Mouse (Mus musculus): ENCODE data around the gene Rasd1. TPM values are rescaled to one million over a fixed set of nuclear protein-coding genes. Genes with fewer than 3 reads are reported as not detected.

The Rasd1 gene
- total and polyA plus RNA-seq, 2 experiments from 2014 or later: 1.2 to 3.6 TPM

DNA sequence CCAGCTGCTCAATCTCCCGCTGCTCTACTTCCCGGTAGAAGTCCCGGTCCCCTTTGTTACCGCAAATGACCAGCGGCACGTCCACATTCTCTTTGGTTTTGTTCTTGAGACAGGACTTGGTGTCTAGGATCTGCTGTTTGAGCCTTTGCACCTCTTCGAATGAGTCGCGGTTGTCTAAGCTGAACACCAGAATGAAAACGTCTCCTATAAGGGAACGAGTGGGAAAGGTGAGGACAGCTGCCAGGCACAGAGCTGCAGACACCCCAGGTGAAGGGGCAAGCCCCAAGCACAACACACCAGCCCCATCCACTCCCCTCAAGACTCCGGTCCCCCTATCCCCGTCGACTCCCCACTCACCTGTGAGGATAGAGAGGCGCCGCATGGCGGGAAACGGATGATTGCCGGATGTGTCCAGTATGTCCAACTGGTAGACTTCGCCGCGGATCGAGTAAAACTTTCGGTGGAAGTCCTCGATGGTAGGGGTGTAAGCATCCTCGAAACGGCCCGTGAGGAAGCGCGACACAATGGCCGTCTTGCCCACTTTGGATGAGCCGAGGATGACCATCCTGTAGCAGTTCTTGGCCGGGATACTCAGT, 483 bp downstream of the Rasd1 start:
- Histone ChIP-seq H3K4me2 (ENCODE audit: low read depth, low read length, poor library complexity, severe bottlenecking) (peak overlapping the region; percentile 89), H3K27me3 (ENCODE audit: insufficient read depth, low read length) (0 out of 2 replicates have a peak, but pooled peaks cover 7% of the 10 kb centered on the region), H3K4me1 (ENCODE audit: insufficient read depth, low read length) (peaks cover 19% of the 10 kb centered on the region), H3K27ac (ENCODE audit: low read depth, low read length) (no peak overlapping the region), H3K36me3 (ENCODE audit: insufficient read depth, low read length) (peaks cover 23% of the 10 kb centered on the region), H3K9ac (replicated peaks; ENCODE audit: low read length, poor library complexity, severe bottlenecking) (peak overlapping the region; percentile 44), H3K9me3 (ENCODE audit: low read length) (no peaks in the 10 kb centered on the region), H3K4me3 (ENCODE audit: low read depth, low read length) (peak overlapping the region; percentile 41)
- ATAC-seq (ENCODE audit: low FRiP score) (no peak), DNase-seq (ENCODE audit: low spot score) (no peak)
- no peak for TF ChIP-seq CTCF (IDR thresholded peaks at IDR 0.05)
- 2% methylated on average over 33 of the region's 33 CpGs for WGBS

DNA sequence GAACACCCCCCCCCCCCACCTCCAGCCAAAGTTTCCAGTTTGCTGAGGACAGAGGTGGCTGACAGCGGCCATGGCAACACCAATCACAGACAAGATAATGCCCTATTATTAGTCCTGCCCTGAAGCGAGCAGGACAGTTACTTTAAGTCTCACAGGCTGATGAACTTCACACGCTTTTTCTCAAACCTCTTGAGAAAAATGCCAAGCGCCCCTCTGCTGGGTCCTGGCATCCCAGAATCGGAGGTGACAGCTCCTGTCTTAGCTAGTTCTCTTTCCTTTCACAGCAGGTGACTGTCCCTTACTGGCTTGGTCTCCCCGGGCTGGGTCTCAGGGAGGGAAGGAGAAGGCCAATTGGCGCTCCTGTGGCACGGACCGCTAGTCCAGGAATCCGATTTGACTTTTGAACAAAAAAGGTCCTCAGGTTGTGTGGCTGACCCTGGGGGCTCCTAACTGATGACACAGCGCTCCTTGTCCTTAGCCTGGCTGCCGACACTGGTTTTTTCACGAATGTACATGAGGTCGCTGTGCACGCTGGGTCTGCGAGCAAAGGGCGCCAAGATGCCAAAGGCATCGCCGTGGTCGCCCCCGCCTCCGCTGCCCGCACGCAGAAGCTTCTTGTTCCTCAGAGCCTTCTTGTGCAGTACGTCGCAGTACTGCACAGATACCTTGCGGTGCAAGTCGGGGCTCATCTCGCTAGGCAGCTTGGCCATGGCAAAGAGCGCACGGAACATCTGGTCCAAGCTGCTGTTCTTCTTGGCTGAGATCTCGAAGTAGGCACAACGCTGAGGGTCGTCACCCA, 1.2 kb downstream of the Rasd1 start:
- Histone ChIP-seq H3K9ac (replicated peaks; ENCODE audit: low read length, poor library complexity, severe bottlenecking) (peak overlapping the region; percentile 44), H3K27me3 (ENCODE audit: insufficient read depth, low read length) (0 out of 2 replicates have a peak, but pooled peaks cover 7% of the 10 kb centered on the region), H3K4me1 (ENCODE audit: insufficient read depth, low read length) (peaks cover 19% of the 10 kb centered on the region), H3K9me3 (ENCODE audit: low read length) (no peaks in the 10 kb centered on the region), H3K36me3 (ENCODE audit: insufficient read depth, low read length) (peaks cover 23% of the 10 kb centered on the region), H3K4me3 (ENCODE audit: low read depth, low read length) (peak overlapping the region; percentile 41), H3K4me2 (ENCODE audit: low read depth, low read length, poor library complexity, severe bottlenecking) (peak overlapping the region; percentile 89), H3K27ac (ENCODE audit: low read depth, low read length) (no peak overlapping the region)
- no peak for TF ChIP-seq CTCF (IDR thresholded peaks at IDR 0.05)
- 6% methylated on average over 34 of the region's 34 CpGs for WGBS
- DNase-seq (ENCODE audit: low spot score) (no peak), ATAC-seq (ENCODE audit: low FRiP score) (no peak)

DNA sequence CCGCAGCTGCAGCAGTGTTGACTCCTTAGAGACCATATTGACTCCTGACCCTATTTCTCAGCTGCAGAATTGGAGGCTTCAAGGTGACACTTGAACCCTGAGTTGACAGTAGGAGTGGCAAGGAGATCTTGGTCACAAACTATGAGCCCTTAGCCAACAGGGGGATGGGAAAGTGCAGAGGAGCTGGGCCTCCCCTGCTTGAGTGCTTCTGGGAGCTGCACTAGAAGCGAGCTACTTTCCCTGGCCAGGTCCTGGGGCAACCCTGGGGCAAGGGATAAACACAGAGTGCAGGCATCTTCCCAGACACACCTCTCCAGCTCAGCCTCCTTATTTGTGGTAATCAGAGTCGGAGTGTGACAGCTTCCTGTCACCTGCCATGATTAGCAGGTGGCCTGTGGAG, 2.2 kb downstream of the Rasd1 start:
- DNase-seq (ENCODE audit: low spot score): no peak
- H3K27me3 ChIP-seq (ENCODE audit: insufficient read depth, low read length): 0 out of 2 replicates have a peak, but pooled peaks cover 7% of the 10 kb centered on the region
- 73% methylated on average over 3 of the region's 3 CpGs for WGBS

DNA sequence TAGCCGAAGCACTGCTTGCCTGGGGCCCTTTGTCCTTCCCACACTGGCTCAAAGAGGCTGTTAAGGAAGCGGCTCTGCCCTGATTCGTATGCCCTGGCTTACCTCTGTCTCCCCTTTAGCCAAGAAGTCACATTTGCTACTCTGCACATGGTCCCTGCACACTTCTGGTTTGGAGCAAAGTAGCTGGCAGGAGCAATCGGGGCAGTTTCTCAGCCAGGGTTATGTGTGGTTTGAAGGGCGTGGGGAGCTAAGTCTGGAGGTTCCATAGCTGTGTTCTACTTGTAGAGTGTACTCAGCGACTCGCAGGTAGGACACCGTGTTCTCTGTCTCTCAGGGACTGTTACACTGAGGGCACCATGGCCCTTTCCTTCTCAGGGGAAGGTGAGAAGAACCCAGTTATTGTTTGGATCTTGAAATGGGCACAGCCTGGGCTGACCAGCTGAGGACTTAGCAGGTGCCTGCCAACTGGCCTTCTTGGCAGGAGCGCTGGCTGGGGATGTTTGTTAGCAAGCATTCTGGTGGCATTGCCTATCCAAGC, 3.3 kb downstream of the Rasd1 start:
- H3K4me1 ChIP-seq (ENCODE audit: insufficient read depth, low read length): peaks cover 19% of the 10 kb centered on the region
- no peak overlapping the region for H3K4me2 ChIP-seq (ENCODE audit: low read depth, low read length, poor library complexity, severe bottlenecking)
- ATAC-seq (ENCODE audit: low FRiP score): no peak
- WGBS: 86% methylated on average over 9 of the region's 9 CpGs
- no peak for TF ChIP-seq CTCF (IDR thresholded peaks at IDR 0.05)
- H3K36me3 ChIP-seq (ENCODE audit: insufficient read depth, low read length): peaks cover 23% of the 10 kb centered on the region
- DNase-seq (ENCODE audit: low spot score): no peak
- H3K9me3 ChIP-seq (ENCODE audit: low read length): no peaks in the 10 kb centered on the region
- no peak overlapping the region for H3K4me3 ChIP-seq (ENCODE audit: low read depth, low read length)
- H3K27me3 ChIP-seq (ENCODE audit: insufficient read depth, low read length): 0 out of 2 replicates have a peak, but pooled peaks cover 7% of the 10 kb centered on the region
- no peak overlapping the region for H3K9ac ChIP-seq (replicated peaks; ENCODE audit: low read length, poor library complexity, severe bottlenecking)
- no peak overlapping the region for H3K27ac ChIP-seq (ENCODE audit: low read depth, low read length)

More for the DNA sequence above, 2.2 kb downstream of the Rasd1 start:
- Histone ChIP-seq H3K4me3 (ENCODE audit: low read depth, low read length) (no peak overlapping the region), H3K9ac (replicated peaks; ENCODE audit: low read length, poor library complexity, severe bottlenecking) (no peak overlapping the region), H3K4me1 (ENCODE audit: insufficient read depth, low read length) (peaks cover 19% of the 10 kb centered on the region), H3K9me3 (ENCODE audit: low read length) (no peaks in the 10 kb centered on the region), H3K27ac (ENCODE audit: low read depth, low read length) (no peak overlapping the region), H3K36me3 (ENCODE audit: insufficient read depth, low read length) (peaks cover 23% of the 10 kb centered on the region), H3K4me2 (ENCODE audit: low read depth, low read length, poor library complexity, severe bottlenecking) (no peak overlapping the region)
- TF ChIP-seq CTCF (IDR thresholded peaks at IDR 0.05): no peak
- no peak for ATAC-seq (ENCODE audit: low FRiP score)

DNA sequence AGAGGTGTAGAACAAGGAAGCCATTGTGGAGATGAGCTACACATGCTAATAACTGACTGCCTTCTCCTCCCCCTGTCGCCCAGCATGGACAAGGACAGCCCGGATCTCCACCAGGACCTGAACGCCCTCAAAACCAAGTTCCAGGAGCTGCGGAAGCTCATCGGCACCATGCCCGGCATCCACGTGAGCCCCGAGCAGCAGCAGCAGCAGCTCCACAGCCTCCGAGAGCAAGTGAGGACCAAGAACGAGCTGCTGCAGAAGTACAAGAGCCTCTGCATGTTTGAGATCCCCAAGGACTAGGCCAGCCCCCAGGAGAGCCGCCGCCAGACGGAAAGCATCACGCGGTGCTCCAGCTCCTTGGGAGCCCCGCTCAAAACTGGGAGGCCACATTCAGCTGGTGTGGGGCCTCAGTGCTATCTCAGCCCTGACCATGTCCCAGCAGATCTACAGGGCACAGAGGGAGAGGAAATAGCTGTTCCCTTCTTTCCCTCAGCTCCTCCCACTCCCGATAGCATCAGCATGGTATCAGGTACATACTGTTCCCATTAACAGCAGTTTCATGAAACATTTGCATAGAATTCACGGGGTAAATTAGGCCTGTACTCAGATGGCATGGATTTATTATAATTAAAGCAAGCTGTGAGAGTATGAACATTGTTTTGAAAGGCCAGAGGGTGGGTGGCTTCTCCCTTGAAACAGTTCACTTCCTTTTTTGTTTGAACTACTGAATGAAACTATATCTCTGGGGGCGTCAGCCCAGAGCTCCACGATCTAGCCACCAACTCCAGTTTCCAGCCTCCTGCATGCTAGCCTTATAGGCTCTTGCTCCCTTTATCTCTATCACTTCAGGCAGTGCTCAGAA, 4.0 kb downstream of the Rasd1 start:
- 85% methylated on average over 20 of the region's 20 CpGs for WGBS

More for the DNA sequence above, 4.0 kb downstream of the Rasd1 start:
- H3K27ac ChIP-seq (ENCODE audit: low read depth, low read length): no peak overlapping the region
- peaks cover 23% of the 10 kb centered on the region for H3K36me3 ChIP-seq (ENCODE audit: insufficient read depth, low read length)
- H3K27me3 ChIP-seq (ENCODE audit: insufficient read depth, low read length): 0 out of 2 replicates have a peak, but pooled peaks cover 7% of the 10 kb centered on the region
- H3K9ac ChIP-seq (replicated peaks; ENCODE audit: low read length, poor library complexity, severe bottlenecking): no peak overlapping the region
- no peak overlapping the region for H3K4me3 ChIP-seq (ENCODE audit: low read depth, low read length)
- no peak overlapping the region for H3K4me2 ChIP-seq (ENCODE audit: low read depth, low read length, poor library complexity, severe bottlenecking)
- peaks cover 19% of the 10 kb centered on the region for H3K4me1 ChIP-seq (ENCODE audit: insufficient read depth, low read length)
- no peak for ATAC-seq (ENCODE audit: low FRiP score)
- DNase-seq (ENCODE audit: low spot score): no peak
- TF ChIP-seq CTCF (IDR thresholded peaks at IDR 0.05): no peak
- no peaks in the 10 kb centered on the region for H3K9me3 ChIP-seq (ENCODE audit: low read length)
